Mouse (Mus musculus) naive thymus-derived CD4-positive, alpha-beta T cell, adult 5 months (primary cell): ENCODE data around the gene Npas3. TPM values are rescaled to one million over a fixed set of nuclear protein-coding genes. Genes with fewer than 3 reads are reported as not detected.

ENCODE experiments used
- polyA plus RNA-seq: library from polyadenylated mRNA; unstranded; fragments of 100-300 nt; shearing (Covaris generic); gene quantifications from one replicate; pipeline ENCODE4 v1.2.1, GENCODE M21; 2017

Npas3 gene
- not detected for polyA plus RNA-seq

GRCm38 (mm10) chr12:53248101-53248727 lies at the start of gene Npas3:
Npas3 (plus strand) TSS chr12:53248677.

